Comparison of ENCODE assay signal across 8 mouse cellular contexts in the genomic region with DNA sequence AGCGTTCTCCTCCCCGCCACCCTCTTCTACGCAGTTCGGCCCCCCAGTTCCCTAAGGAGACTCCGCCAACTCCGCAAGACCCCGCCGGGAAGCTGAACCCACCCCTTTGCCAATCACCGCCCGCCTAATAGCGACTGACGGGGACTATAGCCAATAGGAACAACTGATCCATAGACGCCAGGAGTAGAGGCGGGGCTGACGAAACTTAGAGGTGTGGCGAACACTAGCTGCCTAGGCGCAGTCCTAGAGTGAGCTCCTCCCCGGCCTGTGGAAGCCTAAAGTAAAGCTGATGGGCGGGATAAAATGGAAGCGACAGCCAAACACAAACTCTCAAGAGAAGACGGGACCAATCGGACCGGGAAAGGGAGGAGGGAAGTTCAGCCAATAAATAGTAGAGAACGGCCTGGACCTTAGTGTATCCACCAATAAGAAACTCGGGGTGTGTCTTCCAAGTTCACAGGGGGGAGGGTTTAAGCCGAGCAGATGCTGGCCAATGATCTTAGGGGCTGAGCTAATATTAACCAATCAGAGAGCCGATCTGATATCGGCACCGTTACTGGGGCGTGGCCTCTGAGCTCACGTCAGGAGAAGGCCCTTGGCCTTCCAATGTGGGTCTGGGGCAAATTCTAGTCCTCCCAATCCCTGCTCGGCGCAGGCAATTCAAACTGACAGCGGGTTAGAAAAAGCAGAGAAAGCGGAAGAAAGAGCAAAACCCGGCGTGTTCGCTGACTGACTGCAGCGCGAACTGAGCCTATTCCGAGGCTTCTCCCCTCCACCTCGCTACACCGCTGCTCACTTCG. TPM values are rescaled to one million over a fixed set of nuclear protein-coding genes. Genes with fewer than 3 reads are reported as not detected.
DNase-seq lines count a peak whose midpoint lies in the region; ATAC-seq and TF ChIP-seq lines count a peak whose summit lies in the region.

A gene (minus strand): TSS at position 72 of the 800 bp plus-strand sequence.
A gene (plus strand): TSS at position 623 of the 800 bp plus-strand sequence.

- no peaks in the 10 kb centered on the region for H3K27me3 ChIP-seq in G1E (ENCODE audit: insufficient read depth, low read length)
- H3K27me3 ChIP-seq in forebrain, embryonic 16.5 days (replicated peaks; ENCODE audit: control insufficient read depth, insufficient read depth, low read length): no peaks in the 10 kb centered on the region
- H3K27me3 ChIP-seq in lung, embryonic 14.5 days (ENCODE audit: insufficient read depth, low read length): no peaks in the 10 kb centered on the region
- H3K27me3 ChIP-seq in thymus, adult 2 months (ENCODE audit: control insufficient read depth, insufficient read depth, low read length): no peaks in the 10 kb centered on the region

- no peak for TF ChIP-seq POLR2A in olfactory bulb, adult 2 months (IDR thresholded peaks at IDR 0.05; ENCODE audit: insufficient read depth, low read depth, low read length)
- TF ChIP-seq POLR2A in thymus, adult 2 months (IDR thresholded peaks at IDR 0.05; ENCODE audit: control insufficient read depth, extremely low read depth, insufficient read depth, low read length, poor library complexity): peak; percentile 74

- H3K4me3 ChIP-seq in G1E (ENCODE audit: low read depth, low read length): peak within 1 kb of the TSS; percentile 83
- H3K4me3 ChIP-seq in forebrain, embryonic 16.5 days (replicated peaks; ENCODE audit: low read length): peak within 1 kb of the TSS; percentile 94
- H3K4me3 ChIP-seq in layer of hippocampus, adult 2 months: peak within 1 kb of the TSS; percentile 83
- H3K4me3 ChIP-seq in lung, embryonic 14.5 days (ENCODE audit: low read depth, low read length): peak within 1 kb of the TSS; percentile 80
- H3K4me3 ChIP-seq in olfactory bulb, adult 2 months (ENCODE audit: insufficient read depth, low read depth, low read length): peak within 1 kb of the TSS; percentile 94
- peak within 1 kb of the TSS; percentile 84 for H3K4me3 ChIP-seq in thymus, adult 2 months (ENCODE audit: control insufficient read depth, insufficient read depth, low read length)

- H3K4me2 ChIP-seq in forebrain, embryonic 16.5 days (ENCODE audit: low read length): peak within 1 kb of the TSS; percentile 86
- H3K4me2 ChIP-seq in lung, embryonic 14.5 days: peak within 1 kb of the TSS; percentile 96

- peak within 1 kb of the TSS; percentile 85 for H3K9ac ChIP-seq in forebrain, embryonic 16.5 days (replicated peaks; ENCODE audit: low read depth, low read length)
- peak within 1 kb of the TSS; percentile 64 for H3K9ac ChIP-seq in lung, embryonic 14.5 days

- under 1% methylated on average over 44 of the region's 44 CpGs for WGBS in forebrain, embryonic 16.5 days
- WGBS in lung, embryonic 14.5 days: under 1% methylated on average over 44 of the region's 44 CpGs
- WGBS in olfactory bulb, adult 2 months: under 1% methylated on average over 44 of the region's 44 CpGs
- under 1% methylated on average over 44 of the region's 44 CpGs for WGBS in thymus, adult 2 months

- H3K9me3 ChIP-seq in G1E (replicated peaks): no peaks in the 10 kb centered on the region
- no peaks in the 10 kb centered on the region for H3K9me3 ChIP-seq in forebrain, embryonic 16.5 days (ENCODE audit: control insufficient read depth, low read length)
- H3K9me3 ChIP-seq in lung, embryonic 14.5 days (ENCODE audit: low read depth, low read length): no peaks in the 10 kb centered on the region

- intact Hi-C loops in heart, postnatal 36 days (cut with DNase I): loop anchor here (2.0 to 5.0 kb wide), 4 partner anchors 49 to 183 kb away; no protein-coding TSS in a partner anchor

- peak; percentile 86 for ATAC-seq in G1E (ENCODE audit: extremely low read depth, insufficient number of reproducible peaks, low FRiP score, poor library complexity, severe bottlenecking)
- peak; percentile 96 for ATAC-seq in forebrain, embryonic 16.5 days
- ATAC-seq in lung, embryonic 14.5 days (ENCODE audit: insufficient read depth): peak; percentile 96

- no peak for TF ChIP-seq CTCF in G1E (IDR thresholded peaks at IDR 0.05; ENCODE audit: low read depth, low read length)
- no peak for TF ChIP-seq CTCF in layer of hippocampus, adult 2 months (conservative IDR thresholded peaks at IDR 0.05)
- no peak for TF ChIP-seq CTCF in lung, embryonic 14.5 days (IDR thresholded peaks at IDR 0.05; ENCODE audit: low read depth)
- TF ChIP-seq CTCF in olfactory bulb, adult 2 months (IDR thresholded peaks at IDR 0.05; ENCODE audit: insufficient read depth, low read depth, low read length): no peak
- TF ChIP-seq CTCF in thymus, adult 2 months (IDR thresholded peaks at IDR 0.05; ENCODE audit: borderline replicate concordance, control insufficient read depth, extremely low read depth, insufficient read depth, low read length, poor library complexity): no peak

- peaks cover 70% of the 10 kb centered on the region for H3K4me1 ChIP-seq in G1E (ENCODE audit: insufficient read depth, low read depth, low read length)
- peaks cover 31% of the 10 kb centered on the region for H3K4me1 ChIP-seq in forebrain, embryonic 16.5 days (replicated peaks; ENCODE audit: control insufficient read depth, insufficient read depth, low read length)
- H3K4me1 ChIP-seq in lung, embryonic 14.5 days (ENCODE audit: insufficient read depth): peaks cover 26% of the 10 kb centered on the region
- no peaks in the 10 kb centered on the region for H3K4me1 ChIP-seq in olfactory bulb, adult 2 months (ENCODE audit: control insufficient read depth, insufficient read depth, low read length)
- H3K4me1 ChIP-seq in thymus, adult 2 months (replicated peaks; ENCODE audit: control insufficient read depth, insufficient read depth, low read length): peaks cover 16% of the 10 kb centered on the region

- H3K36me3 ChIP-seq in G1E (replicated peaks): peaks cover 35% of the 10 kb centered on the region
- H3K36me3 ChIP-seq in forebrain, embryonic 16.5 days (ENCODE audit: control insufficient read depth, insufficient read depth): no peaks in the 10 kb centered on the region
- H3K36me3 ChIP-seq in lung, embryonic 14.5 days (ENCODE audit: insufficient read depth): no peaks in the 10 kb centered on the region
- no peaks in the 10 kb centered on the region for H3K36me3 ChIP-seq in thymus, adult 2 months (ENCODE audit: control insufficient read depth, insufficient read depth, low read length)

- peak within 1 kb of the TSS; percentile 95 for H3K27ac ChIP-seq in forebrain, embryonic 16.5 days (ENCODE audit: low read length)
- H3K27ac ChIP-seq in layer of hippocampus, adult 2 months: peak within 1 kb of the TSS; percentile 95
- H3K27ac ChIP-seq in lung, embryonic 14.5 days (ENCODE audit: low read depth): peak within 1 kb of the TSS; percentile 96
- peak within 1 kb of the TSS; percentile 74 for H3K27ac ChIP-seq in olfactory bulb, adult 2 months (ENCODE audit: insufficient read depth, low read depth, low read length)
- peak within 1 kb of the TSS; percentile 37 for H3K27ac ChIP-seq in thymus, adult 2 months (ENCODE audit: control insufficient read depth, insufficient read depth, low read length)

- peak; percentile 99 for DNase-seq in G1E (ENCODE audit: low spot score)
- peak; percentile 97 to 98 for DNase-seq in cerebellum, adult 18-20 months
- peak; percentile 97 to 98 for DNase-seq in heart, postnatal 36 days
- peak; percentile 99 for DNase-seq in layer of hippocampus, adult 2 months (ENCODE audit: low spot score in 2 of 2)
- DNase-seq in lung, embryonic 14.5 days: peak; percentile 99
- DNase-seq in thymus, adult 2 months: peak; percentile 97

RNA-seq across cellular contexts. Expression of the first gene that starts in this region (rescaled TPM):
- total RNA-seq in G1E (2014; fragmentation: Nextera tagmentation) (129 and 135 TPM in 2 replicates), G1E (2017) (25.2 and 27.9 TPM in 2 replicates)
- 21.0 and 32.5 TPM in 2 replicates for polyA plus RNA-seq in G1E (2012)
- polyA plus RNA-seq in forebrain, embryonic 16.5 days (2015; fragmentation: Nextera tagmentation; extraction: Ambion mirVana): 29.2 and 35.1 TPM in 2 replicates
- 10 to 100 TPM; 21.1 to 24.1 TPM for total RNA-seq in heart, postnatal 36 days (2021)
- total RNA-seq in layer of hippocampus, adult 2 months (2021): 10 to 100 TPM; 83.4 to 92.0 TPM
- polyA plus RNA-seq in lung, embryonic 14.5 days (2014; fragmentation: Nextera tagmentation; extraction: Ambion mirVana): 21.2 TPM in 2 replicates
- polyA plus RNA-seq in olfactory bulb, adult 2 months (2012; ENCODE audit: insufficient read depth, insufficient read length, low replicate concordance, missing spikeins): not detected in 2 replicates
- polyA plus RNA-seq in thymus, adult 2 months (2012; rRNA removed): 28.3 and 37.6 TPM in 2 replicates

RNA-seq across cellular contexts. Expression of the second gene that starts in this region (rescaled TPM):
- total RNA-seq in G1E (2014; fragmentation: Nextera tagmentation): 9.0 and 10.8 TPM in 2 replicates
- 6.2 and 6.5 TPM in 2 replicates for total RNA-seq in G1E (2017)
- polyA plus RNA-seq in G1E (2012): 2.6 and 3.2 TPM in 2 replicates
- polyA plus RNA-seq in forebrain, embryonic 16.5 days (2015; fragmentation: Nextera tagmentation; extraction: Ambion mirVana): 1.7 and 3.0 TPM in 2 replicates
- under 1 TPM; 0.81 to 1.00 TPM for total RNA-seq in heart, postnatal 36 days (2021)
- total RNA-seq in layer of hippocampus, adult 2 months (2021): 1 to 10 TPM in 1 of 2 experiments, under 1 TPM in 1; 0.88 to 1.7 TPM
- polyA plus RNA-seq in lung, embryonic 14.5 days (2014; fragmentation: Nextera tagmentation; extraction: Ambion mirVana): 2.7 and 3.4 TPM in 2 replicates
- polyA plus RNA-seq in olfactory bulb, adult 2 months (2012; ENCODE audit: insufficient read depth, insufficient read length, low replicate concordance, missing spikeins): not detected in 2 replicates
- polyA plus RNA-seq in thymus, adult 2 months (2012; rRNA removed): 1.8 and 1.9 TPM in 2 replicates

Comparison
In these comparisons a context has a peak if more than half of its experiments do, and no peak if none do; other contexts are left out.
1. Peak in every context shown above with its lines: DNase-seq, ATAC-seq, H3K4me3 ChIP-seq and H3K27ac ChIP-seq.
2. H3K27ac ChIP-seq: peak in every context shown above with its lines; median percentile 96 in lung, embryonic 14.5 days; 95 in forebrain, embryonic 16.5 days; 95 in layer of hippocampus, adult 2 months; 74 in olfactory bulb, adult 2 months; 37 in thymus, adult 2 months.